Mouse (Mus musculus) liver, adult 2 months (tissue): ENCODE results near the gene Smug1. TPM values are rescaled to one million over a fixed set of nuclear protein-coding genes. Genes with fewer than 3 reads are reported as not detected.
A peak's percentile ranks its signal among the peaks of the same experiment; 100 is the strongest.

Experiments
- DNase-seq: peaks from one replicate; pipeline ENCODE4 v3.0.0-alpha.2; 2011; ENCODE audit warnings: low read depth, low spot score; ENCODE audit errors: extremely low read depth
- H3K27ac ChIP-seq: fragments of 200-500 bp; replicated peaks from 2 replicates; pipeline ENCODE4 v1.5.1; 2012; ENCODE audit warnings: low read depth, mild to moderate bottlenecking, control low read depth, inconsistent platforms, low read length; ENCODE audit not compliant: insufficient read depth
- H3K27me3 ChIP-seq: fragments of 200-500 bp; 2 replicates; pipeline ENCODE4 v1.6.1; 2012; ENCODE audit warnings: mild to moderate bottlenecking, moderate library complexity, low read length, inconsistent platforms; ENCODE audit not compliant: control insufficient read depth, insufficient read depth
- H3K36me3 ChIP-seq: fragments of 200-500 bp; 2 replicates; pipeline ENCODE4 v1.6.1; 2012; ENCODE audit warnings: low read length, inconsistent platforms; ENCODE audit not compliant: control insufficient read depth, insufficient read depth
- H3K4me1 ChIP-seq: fragments of 200-500 bp; 2 replicates; pipeline ENCODE4 v1.6.1; 2011; ENCODE audit warnings: low read length; ENCODE audit not compliant: control insufficient read depth, insufficient read depth
- H3K4me3 ChIP-seq: fragments of 200-500 bp; 2 replicates; pipeline ENCODE4 v1.5.1; 2011; ENCODE audit warnings: low read depth, mild to moderate bottlenecking, control low read depth, low read length, moderate library complexity; ENCODE audit not compliant: insufficient read depth
- H3K79me2 ChIP-seq: fragments of 200-500 bp; 2 replicates; pipeline ENCODE4 v1.6.1; 2012; ENCODE audit warnings: inconsistent platforms, mild to moderate bottlenecking, low read length, moderate library complexity; ENCODE audit not compliant: control insufficient read depth, insufficient read depth
- H3K9ac ChIP-seq: fragments of 200-500 bp; 2 replicates; pipeline ENCODE4 v1.6.1; 2012; ENCODE audit warnings: low read depth, mild to moderate bottlenecking, control low read depth, inconsistent platforms, low read length
- CTCF ChIP-seq: fragments of 200-500 bp; IDR thresholded peaks from 2 replicates; pipeline ENCODE4 v1.5.1; 2011; ENCODE audit warnings: low read depth, low read length, control low read depth
- POLR2A ChIP-seq: fragments of 200-500 bp; IDR thresholded peaks from 2 replicates; pipeline ENCODE4 v1.6.1; 2011; ENCODE audit warnings: low read length, control low read depth; ENCODE audit not compliant: insufficient read depth; ENCODE audit errors: extremely low read depth
- WGBS: fragments of 180-500 bp; shearing (Covaris S2); methylation state at CpG from one replicate; pipeline ENCODE4 v1.1.7; 2018; 5-methylcytosine and 5-hydroxymethylcytosine counted together
- polyA plus RNA-seq: library from polyadenylated mRNA; depleted of rRNA; stranded (reverse); fragments of >200 nt; gene quantifications from 2 replicates; pipeline ENCODE4 v1.2.3, GENCODE M21; 2012
- total RNA-seq: library from RNA; depleted of rRNA; stranded (reverse); fragments of >200 nt; gene quantifications from 2 replicates; pipeline ENCODE4 v1.2.3, GENCODE M21; 2014

The Smug1 gene
- total and polyA plus RNA-seq, 2 experiments, result 6.8 to 9.9 TPM

GRCm38 (mm10) chr15:103180406-103180805 is 13.5 kb upstream of the Smug1 start:
- Histone ChIP-seq H3K4me1 (peaks cover 4% of the 10 kb centered on the region; the same call in 1 of the 2 replicates), H3K27me3 (peaks cover 4% of the 10 kb centered on the region), H3K27ac (no peak overlapping the region), H3K79me2 (no peaks in the 10 kb centered on the region), H3K4me3 (no peak overlapping the region), H3K36me3 (no peaks in the 10 kb centered on the region), H3K9ac (no peak overlapping the region)
- TF ChIP-seq CTCF (no peak), POLR2A (no peak)
- no peak for DNase-seq

GRCm38 (mm10) chr15:103178767-103179166 is 11.9 kb upstream of the Smug1 start:
- H3K27ac ChIP-seq, result no peak overlapping the region
- H3K36me3 ChIP-seq, result no peaks in the 10 kb centered on the region
- DNase-seq, result no peak
- WGBS, result 83% methylated on average over 1 of the region's 1 CpGs
- peaks cover 2% of the 10 kb centered on the region for H3K27me3 ChIP-seq
- H3K4me1 ChIP-seq, result peaks cover 4% of the 10 kb centered on the region; the same call in 1 of the 2 replicates
- H3K79me2 ChIP-seq, result no peaks in the 10 kb centered on the region
- no peak overlapping the region for H3K9ac ChIP-seq
- TF ChIP-seq CTCF, result no peak
- no peak for TF ChIP-seq POLR2A
- no peak overlapping the region for H3K4me3 ChIP-seq

GRCm38 (mm10) chr15:103178137-103178536 is 11.2 kb upstream of the Smug1 start:
- Histone ChIP-seq H3K9ac (no peak overlapping the region), H3K4me3 (no peak overlapping the region), H3K4me1 (peaks cover 4% of the 10 kb centered on the region; the same call in 1 of the 2 replicates), H3K27me3 (no peaks in the 10 kb centered on the region), H3K27ac (no peak overlapping the region), H3K36me3 (no peaks in the 10 kb centered on the region), H3K79me2 (no peaks in the 10 kb centered on the region)
- DNase-seq, result no peak
- peak; percentile 84 for TF ChIP-seq CTCF
- no peak for TF ChIP-seq POLR2A
- 13% methylated on average over 12 of the region's 12 CpGs for WGBS

- Histone ChIP-seq H3K9ac (no peak overlapping the region), H3K4me1 (peaks cover 1% of the 10 kb centered on the region; the same call in 1 of the 2 replicates), H3K27ac (no peak overlapping the region), H3K79me2 (no peaks in the 10 kb centered on the region), H3K27me3 (no peaks in the 10 kb centered on the region), H3K4me3 (no peak overlapping the region), H3K36me3 (no peaks in the 10 kb centered on the region)
- 21% methylated on average over 12 of the region's 12 CpGs for WGBS
- no peak for DNase-seq
- no peak for TF ChIP-seq POLR2A
- no peak for TF ChIP-seq CTCF
Observed at GRCm38 (mm10) chr15:103177611-103178041, 10.7 kb upstream of the Smug1 start.

GRCm38 (mm10) chr15:103176874-103177421 is 10.1 kb upstream of the Smug1 start:
- no peak overlapping the region for H3K27ac ChIP-seq
- H3K9ac ChIP-seq, result no peak overlapping the region
- WGBS, result 1% methylated on average over 18 of the region's 18 CpGs
- no peak overlapping the region for H3K4me3 ChIP-seq
- no peaks in the 10 kb centered on the region for H3K36me3 ChIP-seq
- H3K79me2 ChIP-seq, result no peaks in the 10 kb centered on the region
- no peaks in the 10 kb centered on the region for H3K27me3 ChIP-seq
- H3K4me1 ChIP-seq, result peaks cover 1% of the 10 kb centered on the region; the same call in 1 of the 2 replicates
- DNase-seq, result peak; percentile 69
- no peak for TF ChIP-seq POLR2A
- TF ChIP-seq CTCF, result peak; percentile 99

- Histone ChIP-seq H3K79me2 (no peaks in the 10 kb centered on the region), H3K27me3 (peaks cover 14% of the 10 kb centered on the region), H3K27ac (no peak overlapping the region), H3K4me3 (no peak overlapping the region), H3K9ac (no peak overlapping the region), H3K4me1 (peaks cover 1% of the 10 kb centered on the region; the same call in 1 of the 2 replicates), H3K36me3 (no peaks in the 10 kb centered on the region)
- TF ChIP-seq CTCF (no peak), POLR2A (no peak)
- DNase-seq, result no peak
- WGBS, result 85% methylated on average over 5 of the region's 5 CpGs
Observed at GRCm38 (mm10) chr15:103173251-103173650, 6.4 kb upstream of the Smug1 start.
